Mouse (Mus musculus) heart, adult 9 months (tissue): Measurements from ENCODE around the gene Agbl2.

Experiments
- DNase-seq, 2 experiments: peaks; one replicate each; pipeline ENCODE4 v3.0.0; 2022; ENCODE audit warnings: low spot score in 2 of 2

The Agbl2 gene

DNA sequence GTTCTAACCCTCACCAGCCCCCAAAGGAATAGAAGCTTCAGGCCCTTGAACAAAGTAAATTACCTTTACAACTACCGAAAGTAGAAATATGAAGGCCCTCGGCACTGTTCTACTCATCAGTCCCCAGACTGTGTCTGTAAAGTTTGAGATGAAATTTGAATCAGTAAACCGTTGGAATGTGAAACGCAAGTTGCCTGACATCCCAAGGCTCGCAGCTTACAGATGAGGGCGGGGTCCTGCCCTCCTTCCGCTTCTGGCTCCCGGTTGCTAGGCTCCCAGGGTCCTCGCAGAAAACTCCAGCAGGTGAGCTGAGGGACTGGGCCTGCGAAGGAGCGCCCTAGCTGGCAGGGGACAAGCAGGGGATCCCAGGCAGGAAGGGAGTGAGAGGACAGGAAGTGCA, at the start of gene Agbl2:
Gene Agbl2 (plus strand): TSS at position 270 of the 400 bp plus-strand sequence.
- DNase-seq: peak; percentile 3 to 5

DNA sequence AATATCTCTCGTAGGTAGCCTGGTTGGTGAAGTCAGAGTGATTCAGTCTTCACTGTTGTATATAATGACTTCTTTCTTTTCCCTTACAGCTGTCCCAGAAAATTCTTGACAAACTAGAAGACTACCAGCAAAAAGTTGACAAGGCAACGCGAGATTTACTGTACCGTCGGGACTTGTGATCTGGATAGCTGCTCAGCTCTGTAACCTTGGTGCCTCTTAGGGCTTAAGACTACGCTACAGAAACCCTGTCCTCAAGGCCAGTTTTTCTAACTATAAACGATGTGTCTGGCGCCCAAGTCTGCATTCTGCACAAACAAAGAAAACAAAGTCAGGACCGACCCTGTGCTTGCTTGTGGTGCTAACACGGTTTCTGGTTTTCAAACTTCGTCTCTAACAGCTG, 47.2 kb upstream of the Agbl2 start:
- DNase-seq: no peak

DNA sequence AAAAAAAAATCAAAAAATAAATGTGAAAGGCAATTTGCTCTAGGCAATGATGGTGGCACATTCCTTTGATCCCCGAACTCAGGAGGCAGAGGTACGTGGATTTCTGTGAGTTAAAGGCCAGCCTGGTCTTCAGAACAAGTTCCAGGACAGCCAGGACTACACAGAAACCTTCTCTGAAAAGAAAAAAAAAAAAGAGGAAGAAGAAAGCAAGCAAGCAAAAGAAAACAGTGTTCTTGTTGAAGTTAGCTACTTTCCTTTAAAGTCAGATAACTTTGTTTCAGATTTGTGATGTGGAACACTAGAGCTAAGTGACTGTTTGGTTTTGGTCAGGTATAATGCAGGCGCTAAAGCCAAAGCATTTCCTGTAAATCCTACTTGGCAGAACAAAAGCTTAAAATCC, 43.7 kb upstream of the Agbl2 start:
- no peak for DNase-seq

DNA sequence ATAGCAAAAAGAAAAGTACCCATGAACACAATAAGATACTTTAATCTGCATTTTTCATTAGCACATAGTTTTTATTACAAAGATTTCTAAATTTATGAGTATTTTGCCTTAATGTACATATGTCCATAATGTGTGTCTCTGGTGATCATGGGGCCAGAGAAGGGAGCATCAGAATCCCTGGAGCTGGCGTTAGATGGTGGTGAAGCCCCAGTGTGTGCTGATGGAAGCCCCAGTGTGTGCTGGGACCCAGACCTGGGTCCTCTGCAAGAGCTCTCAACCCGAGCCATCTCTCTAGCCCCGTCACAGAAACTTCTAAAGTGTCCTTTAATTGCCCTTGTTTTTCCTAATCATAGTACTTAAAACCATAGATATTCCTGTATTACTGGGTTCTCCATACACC, 43.2 kb upstream of the Agbl2 start:
- no peak for DNase-seq

DNA sequence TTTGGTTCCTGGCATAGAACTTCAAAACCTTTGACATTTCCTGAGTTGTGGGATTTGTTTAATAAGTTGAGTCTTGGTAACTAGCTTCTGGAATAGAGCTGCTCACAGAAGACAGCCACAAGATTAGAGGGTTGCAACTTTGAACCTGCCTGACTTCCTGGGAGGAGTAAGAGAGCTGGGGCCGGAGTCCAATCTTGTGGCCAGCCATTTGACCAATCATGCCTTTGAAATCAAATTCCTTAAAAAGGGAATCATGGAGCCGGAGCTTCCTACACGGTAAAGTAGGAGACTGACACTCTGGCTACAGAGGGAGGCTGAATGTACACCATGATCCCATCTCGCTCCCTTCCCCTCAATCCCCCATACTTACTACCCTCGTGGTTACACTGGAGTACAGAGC, 42.6 kb upstream of the Agbl2 start:
- no peak for DNase-seq

DNA sequence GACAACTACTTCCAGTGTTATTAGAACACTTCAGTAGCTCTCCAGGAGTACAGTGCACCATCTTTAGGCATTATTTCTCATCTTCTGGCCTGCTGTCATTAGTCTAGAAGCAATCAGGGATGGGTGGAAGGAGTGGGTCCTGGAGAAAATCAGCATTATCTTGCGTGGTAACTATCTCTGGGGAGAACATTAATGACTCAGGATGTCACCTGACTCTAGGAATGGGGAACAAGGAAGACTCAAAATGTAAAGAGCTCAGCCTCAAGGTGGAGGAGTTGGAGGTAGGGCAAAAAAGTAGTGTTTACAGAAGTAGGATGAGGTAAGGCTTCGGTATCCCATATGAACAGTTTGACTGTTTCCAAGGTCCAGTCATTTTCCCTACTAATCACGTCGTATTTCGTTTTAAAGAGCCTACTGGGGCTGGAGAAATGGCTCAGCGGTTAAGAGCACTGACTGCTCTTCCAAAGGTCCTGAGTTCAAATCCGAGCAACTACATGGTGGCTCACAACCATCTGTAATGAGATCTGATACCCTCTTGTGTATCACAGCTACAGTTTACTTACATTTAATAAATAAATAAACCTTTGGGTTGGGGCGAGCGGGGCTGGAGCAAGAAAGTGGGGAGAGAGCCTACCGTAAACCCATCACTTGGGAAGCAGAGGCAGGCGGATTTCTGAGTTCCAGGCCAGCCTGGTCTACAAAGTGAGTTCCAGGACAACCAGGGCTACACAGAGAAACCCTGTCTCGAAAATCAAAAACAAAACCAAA, 38.1 kb upstream of the Agbl2 start:
- peak; percentile 4 to 5 for DNase-seq

DNA sequence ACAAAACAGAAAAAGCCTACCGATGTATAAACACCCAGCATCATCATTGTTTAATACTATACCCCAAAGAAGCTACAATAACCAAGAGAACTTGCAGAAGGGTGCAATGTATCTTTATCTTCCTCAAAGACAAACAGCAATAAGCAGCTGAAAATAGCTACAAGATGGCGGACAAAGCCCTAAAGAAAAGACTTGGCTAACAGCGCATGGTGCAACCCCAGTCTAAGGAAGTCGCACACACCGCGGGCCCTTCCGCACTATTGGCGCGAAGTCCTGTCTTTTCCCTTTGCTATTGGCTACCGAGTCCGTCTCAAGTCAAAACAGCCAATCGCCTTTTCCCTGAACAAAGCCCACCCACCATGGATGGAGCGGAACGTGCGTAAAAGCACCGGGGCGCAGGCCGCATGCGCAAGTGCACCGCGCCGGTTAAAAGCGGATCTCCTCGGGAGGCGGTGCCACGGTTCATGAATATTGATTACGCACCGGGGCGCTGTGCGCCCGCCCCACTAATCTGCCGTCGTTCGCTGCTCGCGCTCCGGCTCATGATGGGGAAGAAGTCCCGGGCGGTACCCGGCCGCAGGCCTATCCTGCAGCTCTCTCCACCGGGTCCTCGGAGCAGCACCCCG, 37.4 kb upstream of the Agbl2 start, which contains the start of gene Fnbp4:
Gene Fnbp4 (plus strand): TSS at position 318 of the 626 bp plus-strand sequence.
- peak; percentile 99 to 100 for DNase-seq

DNA sequence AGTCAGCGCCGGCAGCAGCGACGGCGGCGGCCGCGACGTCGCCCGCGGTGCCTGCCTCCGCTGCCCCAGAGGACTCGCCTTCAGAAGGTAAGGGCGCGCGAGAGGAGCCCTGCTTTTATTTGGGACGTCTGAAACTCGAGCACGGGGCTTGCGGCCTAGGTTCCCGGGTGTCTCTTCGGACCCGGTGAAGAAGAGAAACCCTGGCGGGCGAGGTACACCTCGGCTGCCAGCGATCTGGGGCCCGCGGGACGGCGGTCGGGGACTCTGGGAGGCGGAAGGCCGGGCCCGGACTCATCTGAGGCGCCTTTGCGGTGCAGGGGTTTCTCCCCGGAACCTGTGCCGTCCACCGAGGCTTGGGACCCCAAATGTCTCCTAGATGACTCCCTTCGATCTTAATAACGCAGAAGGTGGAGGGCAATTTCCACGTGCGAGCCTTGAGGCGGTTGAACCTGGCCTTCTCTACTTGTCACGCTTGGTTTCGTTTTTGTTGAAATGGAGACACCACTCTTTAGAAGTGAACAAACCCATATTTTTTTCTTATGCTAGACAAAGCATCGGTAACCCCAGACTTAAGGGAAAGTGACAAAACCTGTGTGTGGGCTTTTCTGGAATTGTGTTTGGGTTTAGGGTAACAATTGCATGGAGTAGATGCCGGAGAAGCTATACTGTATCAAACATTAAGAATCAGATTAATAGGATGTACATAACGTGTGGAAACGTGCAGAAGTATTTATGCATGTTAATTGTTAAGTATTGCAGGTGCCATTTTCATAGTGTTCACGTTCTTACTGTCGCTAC, 36.6 kb upstream of the Agbl2 start:
- no peak for DNase-seq

DNA sequence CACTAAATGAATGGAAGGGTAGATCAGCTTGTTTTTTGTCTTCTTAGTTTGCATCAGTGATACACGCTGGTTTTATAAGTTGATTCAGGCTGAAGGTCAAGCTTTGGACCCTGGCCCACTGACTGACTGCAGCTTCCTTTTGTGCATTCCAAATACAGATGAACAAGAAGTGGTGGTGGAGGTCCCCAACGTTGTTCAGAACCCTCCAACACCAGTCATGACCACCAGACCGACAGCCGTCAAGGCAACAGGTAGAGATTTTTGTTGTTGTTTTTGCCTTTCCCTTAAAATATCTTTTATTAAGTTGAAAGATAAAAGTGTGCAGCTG, 36.0 kb upstream of the Agbl2 start:
- DNase-seq: no peak

DNA sequence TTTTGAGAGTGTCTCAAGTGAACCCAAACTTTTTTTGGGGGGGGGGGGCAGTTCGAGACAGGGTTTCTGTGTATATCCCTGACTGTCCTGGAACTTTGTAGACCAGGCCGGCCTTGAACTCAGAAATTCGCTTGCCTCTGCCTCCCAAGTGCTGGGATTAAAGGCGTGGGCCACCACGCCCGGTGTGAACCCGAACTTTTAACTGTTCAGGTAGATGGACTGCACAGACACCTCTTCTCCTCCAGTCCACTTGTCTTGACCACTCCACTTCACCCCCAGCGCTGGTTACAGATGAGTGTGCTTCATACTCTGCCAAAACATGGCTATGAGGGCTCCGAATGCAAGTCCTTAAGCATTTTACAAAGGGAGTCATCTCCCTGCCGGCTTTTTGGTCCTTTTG, 35.4 kb upstream of the Agbl2 start:
- DNase-seq: no peak

DNA sequence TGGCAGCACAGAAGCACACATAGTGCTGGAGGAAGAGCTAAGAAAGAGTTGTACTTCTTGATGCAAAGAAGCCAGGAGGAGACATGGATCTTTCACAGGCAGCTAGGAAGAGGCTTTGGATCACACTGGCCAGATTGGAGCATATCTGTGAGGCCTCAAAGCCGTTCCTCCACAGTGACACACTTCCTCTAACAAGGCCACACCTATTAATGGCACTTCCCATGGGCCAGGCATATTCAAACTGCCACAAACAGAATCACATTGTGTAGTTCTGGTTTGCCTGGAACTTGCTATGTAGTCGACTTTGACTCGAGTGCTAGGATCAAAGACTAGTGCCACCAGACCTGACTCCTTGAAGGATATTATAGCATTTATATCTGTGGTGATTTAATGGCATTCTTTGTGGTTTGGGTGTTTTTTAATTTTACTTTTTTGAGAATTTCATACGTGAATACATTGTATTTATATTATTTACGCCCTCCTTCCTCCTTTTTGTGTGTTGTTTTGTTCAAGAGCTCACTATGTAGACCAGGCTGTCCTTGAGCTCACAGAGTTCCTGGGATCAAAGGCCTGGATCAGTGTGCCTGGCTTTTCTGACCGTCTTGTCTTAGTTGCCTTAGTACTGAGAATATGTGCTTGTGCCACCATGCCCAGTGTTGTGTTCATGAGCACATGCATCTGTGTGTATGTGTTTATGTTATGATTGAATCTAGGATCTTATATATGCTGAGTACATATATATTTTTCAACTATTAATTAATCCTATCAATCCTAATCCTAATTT, 32.7 kb upstream of the Agbl2 start:
- peak; percentile 3 to 17 for DNase-seq

DNA sequence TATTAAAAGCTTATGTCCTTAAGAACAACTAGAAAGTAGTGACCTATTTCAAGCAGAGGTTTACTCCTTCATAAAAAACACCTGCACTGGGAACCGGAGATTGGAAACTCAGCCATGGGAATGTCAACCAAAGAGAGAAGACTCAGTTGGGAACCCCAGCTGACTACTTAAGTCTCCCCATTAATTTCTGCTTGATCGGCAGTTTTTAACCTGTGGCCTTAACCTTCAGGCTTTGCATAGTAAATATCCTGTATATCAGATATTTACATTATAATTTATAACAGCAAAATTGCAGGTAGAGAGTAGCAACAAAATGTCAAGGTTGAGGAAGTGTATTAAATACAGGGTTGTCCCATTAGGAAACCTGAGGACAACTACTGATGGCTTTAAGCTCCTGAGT, 29.0 kb upstream of the Agbl2 start:
- DNase-seq: no peak

DNA sequence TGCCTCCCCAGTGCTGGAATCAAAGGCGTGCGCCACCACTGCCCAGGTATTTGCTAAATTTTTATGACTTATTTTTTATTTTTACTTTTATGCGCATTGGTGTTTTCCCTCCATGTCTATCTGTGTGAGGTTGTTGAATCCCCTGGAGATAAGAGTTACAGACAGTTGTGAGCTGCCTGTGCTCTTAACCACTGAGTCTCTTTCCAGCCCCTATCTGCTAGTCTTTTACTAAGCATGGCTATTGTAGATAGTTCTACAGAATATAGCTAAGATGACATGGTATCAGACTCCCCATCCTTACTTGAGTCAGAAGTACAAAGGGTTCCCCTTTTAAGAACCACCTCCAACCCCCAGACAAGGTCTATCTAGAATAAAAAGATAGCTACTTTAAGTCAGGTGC, 28.3 kb upstream of the Agbl2 start:
- no peak for DNase-seq

DNA sequence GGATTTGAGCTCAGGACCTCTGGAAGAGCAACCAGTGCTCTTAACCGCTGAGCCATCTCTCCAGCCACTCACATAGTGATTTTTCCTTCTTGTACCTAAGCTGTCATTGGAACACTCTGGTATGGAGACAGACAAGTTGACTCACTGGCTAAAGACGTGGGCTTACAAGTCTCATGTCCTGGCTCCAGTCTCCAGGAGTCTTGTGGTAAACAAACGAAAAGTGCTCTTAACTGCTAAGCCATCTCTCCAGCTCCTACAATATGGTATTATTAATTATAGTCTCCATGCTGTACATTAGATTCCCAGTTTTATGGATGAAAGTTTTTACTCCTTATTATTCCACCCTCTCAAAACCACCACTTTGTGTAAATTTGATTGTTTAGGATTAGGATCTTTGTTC, 17.4 kb upstream of the Agbl2 start:
- no peak for DNase-seq

DNA sequence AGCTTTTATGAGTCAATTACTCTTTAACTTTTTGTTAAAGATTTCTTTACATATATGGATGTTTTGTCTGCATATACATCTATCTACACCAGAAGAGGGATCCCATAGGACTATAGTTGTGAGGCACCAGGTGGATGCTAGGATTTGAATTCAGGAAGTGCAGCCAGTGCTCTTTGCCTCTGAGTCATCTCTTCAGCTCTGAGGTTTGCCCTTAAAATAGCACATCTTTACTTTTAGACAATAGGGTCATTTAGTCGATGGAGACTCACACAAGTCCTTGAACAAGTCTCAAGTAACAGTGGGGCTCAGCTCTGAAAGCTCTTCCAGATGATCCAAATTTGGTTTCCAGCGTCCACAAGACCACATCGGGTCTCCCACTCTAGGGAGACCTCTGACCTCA, 1.2 kb upstream of the Agbl2 start:
- no peak for DNase-seq

DNA sequence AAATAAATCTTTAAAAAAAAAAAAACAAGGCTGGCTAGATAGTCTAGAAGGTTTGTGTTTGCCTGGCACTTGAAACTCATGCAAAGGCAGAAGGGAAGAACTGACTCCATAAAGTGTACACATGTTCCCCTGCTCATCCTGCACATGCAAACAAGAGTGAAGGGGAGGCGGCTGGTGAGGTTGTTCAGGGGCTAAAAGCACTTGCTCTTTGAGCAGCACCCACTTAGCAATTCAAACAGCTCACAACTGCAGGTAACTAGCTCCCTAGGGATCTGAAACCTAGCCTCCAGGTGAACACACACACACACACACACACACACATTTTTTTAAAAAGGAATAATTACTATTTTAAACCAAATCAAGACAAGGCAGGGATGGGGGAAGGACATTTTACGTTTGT, 589 bp upstream of the Agbl2 start:
- no peak for DNase-seq

DNA sequence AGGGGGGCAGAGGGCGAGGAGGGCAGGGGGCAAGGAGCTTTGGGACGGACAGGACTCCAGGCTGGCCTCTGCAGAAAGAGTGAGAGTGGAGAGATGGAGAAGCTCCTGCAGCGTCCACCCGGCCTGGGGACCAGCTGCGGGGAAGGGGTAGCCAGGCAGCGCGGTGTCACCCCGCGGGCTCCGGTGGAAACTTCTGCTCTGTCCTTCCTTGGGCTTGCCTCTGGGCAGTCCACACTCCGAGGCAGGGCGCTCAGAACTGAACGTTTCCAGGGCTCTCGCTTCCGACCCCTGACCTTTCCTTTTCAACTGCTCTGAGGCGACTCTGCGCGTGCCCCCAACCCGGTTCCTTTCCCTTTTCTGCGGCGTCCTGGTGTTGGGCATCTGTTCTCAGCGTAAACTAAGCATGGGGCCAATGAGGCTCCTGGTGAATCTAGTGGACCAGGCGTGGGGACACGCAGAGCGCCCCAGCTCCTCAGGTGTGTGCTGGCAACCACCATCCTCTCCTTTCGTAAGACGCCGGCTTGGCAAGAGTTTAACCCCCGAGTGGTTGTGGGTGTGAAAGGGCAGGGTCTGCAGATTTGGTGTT, 467 bp downstream of the Agbl2 start:
- DNase-seq: peak; percentile 8 to 9

DNA sequence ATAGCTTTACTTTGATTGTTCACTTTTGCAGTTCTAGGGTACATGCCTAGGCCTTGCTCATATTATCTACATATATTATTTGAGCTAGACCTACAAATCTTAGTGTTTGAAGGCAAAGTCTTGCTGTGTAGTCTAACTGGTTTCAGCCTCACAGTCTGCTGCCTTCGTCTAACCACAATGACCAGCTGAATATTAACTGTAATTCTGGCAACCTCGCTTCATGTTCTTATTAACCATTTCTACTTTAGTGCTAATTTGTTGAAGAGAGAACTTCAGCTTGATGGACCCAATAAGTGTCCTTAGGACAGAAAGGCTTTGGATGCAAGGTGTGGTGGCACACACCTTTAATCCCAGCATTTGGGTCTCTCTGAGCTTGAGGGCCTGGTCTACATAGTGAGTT, 5.6 kb downstream of the Agbl2 start:
- DNase-seq: no peak

DNA sequence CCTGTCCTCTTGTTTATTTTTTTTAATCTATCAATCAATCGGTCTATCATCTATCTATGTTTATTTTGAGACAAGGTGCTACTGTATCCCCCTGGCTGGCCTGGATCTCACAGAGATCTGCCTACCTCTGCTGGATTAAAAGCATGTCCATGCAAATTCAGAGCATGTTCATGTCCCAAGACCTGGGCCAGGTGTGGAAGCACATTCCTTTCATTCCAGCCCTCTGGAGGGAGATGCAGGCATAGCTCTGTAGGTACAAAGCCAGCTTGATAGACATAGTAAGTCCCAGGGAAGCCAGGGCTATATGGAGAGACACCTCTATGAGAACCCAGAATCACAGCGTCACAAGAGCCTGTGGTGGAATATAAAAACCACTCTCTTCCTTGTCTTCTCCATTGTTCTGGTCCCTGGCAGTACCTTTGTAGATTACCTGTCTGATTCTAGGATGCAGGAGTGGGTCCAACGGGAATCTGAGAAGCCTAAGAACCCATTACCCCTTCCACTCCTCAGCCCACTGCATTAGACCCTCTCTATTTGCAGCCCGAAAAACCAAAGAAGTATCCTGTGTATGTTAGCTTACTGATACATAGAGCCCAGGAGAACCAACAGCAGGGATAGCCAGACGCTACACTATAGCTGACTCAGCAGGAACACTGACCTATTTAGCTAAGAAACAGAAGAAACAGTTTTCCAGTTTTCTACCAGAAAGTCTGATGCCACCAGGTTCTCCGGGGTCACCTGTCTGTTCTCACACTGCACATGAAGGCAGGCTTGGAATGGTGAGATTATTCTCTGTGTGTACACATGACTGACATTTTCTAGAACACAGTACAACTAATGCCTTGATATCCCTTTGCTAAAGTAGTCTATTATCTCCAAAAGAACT, 26.0 kb downstream of the Agbl2 start:
- no peak for DNase-seq

DNA sequence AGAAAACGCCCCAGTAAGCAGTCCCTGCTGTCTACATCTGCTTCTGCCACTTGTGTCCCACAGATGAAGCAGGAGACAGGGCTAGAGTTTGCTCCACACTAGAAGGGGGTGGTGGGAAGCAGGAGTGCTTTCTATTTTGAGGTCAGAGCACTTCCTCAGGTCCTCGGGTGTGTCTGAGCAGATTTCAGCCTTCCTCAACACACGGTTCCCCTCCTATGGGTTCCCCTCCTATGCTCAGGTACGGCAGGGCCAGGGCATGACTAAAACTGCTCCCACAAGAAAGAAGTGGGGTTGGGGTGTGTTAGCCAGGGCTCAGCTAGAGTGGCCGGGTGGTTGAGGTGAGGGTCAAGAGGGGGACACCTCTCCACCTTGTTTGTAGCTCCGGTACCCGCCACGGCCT, 28.2 kb downstream of the Agbl2 start:
- DNase-seq: no peak

DNA sequence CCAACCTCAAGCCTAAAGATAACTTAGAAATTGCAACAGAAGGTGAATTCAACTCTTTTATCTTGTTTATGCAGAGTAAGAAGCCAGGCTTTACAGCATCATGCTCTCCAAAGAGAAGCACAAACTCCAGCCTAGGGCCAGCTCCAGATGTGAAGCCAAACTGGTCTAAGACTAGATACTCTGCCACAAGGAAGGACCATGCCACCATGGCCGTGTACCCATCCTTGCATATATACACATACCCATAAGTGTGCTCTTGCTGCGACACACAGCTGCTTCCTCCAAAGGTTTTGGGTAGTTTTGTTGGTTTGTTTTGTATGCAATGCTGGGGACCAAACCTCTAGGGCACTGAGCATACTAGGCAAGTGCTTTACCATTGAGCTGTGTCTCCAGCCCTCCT, 32.7 kb downstream of the Agbl2 start:
- DNase-seq: no peak
